Mouse (Mus musculus): ENCODE measurements around the gene Dzank1. TPM values are rescaled to one million over a fixed set of nuclear protein-coding genes. Genes with fewer than 3 reads are reported as not detected.
A peak's percentile ranks its signal among the peaks of the same experiment; 100 is the strongest.

The Dzank1 gene
- polyA plus RNA-seq, 1 experiment: 0.16 TPM

GRCm38 (mm10) chr2:144537123-144537522 lies 9.9 kb upstream of the Dzank1 start:
- Histone ChIP-seq H3K79me3 (ENCODE audit: low read depth) (no peaks in the 10 kb centered on the region), H3ac (ENCODE audit: control insufficient read depth, insufficient read length, low read depth) (no peak overlapping the region), H3K79me2 (ENCODE audit: control insufficient read depth, insufficient read depth) (no peaks in the 10 kb centered on the region), H3K4me3 (ENCODE audit: insufficient read depth, poor library complexity, severe bottlenecking) (no peak overlapping the region), H3K27me3 (ENCODE audit: control insufficient read depth, insufficient read depth, insufficient read length) (no peaks in the 10 kb centered on the region), H3K36me3 (ENCODE audit: control insufficient read depth, insufficient read depth) (peaks cover 84% of the 10 kb centered on the region)
- TF ChIP-seq MAX (IDR thresholded peaks at IDR 0.05) (no peak), FOSL1 (IDR thresholded peaks at IDR 0.05; ENCODE audit: insufficient read depth, low read length, poor library complexity, severe bottlenecking) (no peak), MYOD1 (IDR thresholded peaks at IDR 0.05; ENCODE audit: control insufficient read depth, insufficient read length, low read depth) (no peak), CEBPB (IDR thresholded peaks at IDR 0.05; ENCODE audit: low read depth) (no peak), CTCF (IDR thresholded peaks at IDR 0.05; ENCODE audit: control insufficient read depth, insufficient read depth, insufficient read length) (no peak), MYOG (IDR thresholded peaks at IDR 0.05; ENCODE audit: control insufficient read depth, extremely low read depth, insufficient read length) (no peak), USF1 (IDR thresholded peaks at IDR 0.05; ENCODE audit: low read depth) (no peak)

DNA sequence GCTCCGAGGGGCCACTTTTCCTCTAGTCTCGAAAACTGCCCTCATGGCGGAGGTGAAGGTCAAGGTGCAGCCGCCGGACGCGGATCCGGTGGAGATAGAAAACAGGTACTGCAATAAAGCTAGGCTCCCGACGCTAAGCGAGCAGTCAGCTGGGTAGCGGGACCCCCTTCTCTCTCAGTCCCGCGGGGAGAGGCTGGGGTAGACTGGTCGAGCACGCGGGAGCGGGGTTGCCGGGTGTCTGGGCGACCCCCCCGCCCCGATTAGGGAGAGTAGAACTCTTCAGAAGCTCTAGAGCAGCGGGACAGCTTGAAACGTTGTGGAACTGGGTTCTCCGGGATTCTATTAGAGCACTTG lies 584 bp upstream of the Dzank1 start:
- H3K36me3 ChIP-seq (ENCODE audit: control insufficient read depth, insufficient read depth): peaks cover 32% of the 10 kb centered on the region
- peak overlapping the region; percentile 98 for H3K4me3 ChIP-seq (ENCODE audit: insufficient read depth, poor library complexity, severe bottlenecking)
- peaks cover 32% of the 10 kb centered on the region for H3K79me2 ChIP-seq (ENCODE audit: control insufficient read depth, insufficient read depth)
- peak overlapping the region; percentile 87 for H3ac ChIP-seq (ENCODE audit: control insufficient read depth, insufficient read length, low read depth)
- no peak for TF ChIP-seq FOSL1 (IDR thresholded peaks at IDR 0.05; ENCODE audit: insufficient read depth, low read length, poor library complexity, severe bottlenecking)
- no peak for TF ChIP-seq MAX (IDR thresholded peaks at IDR 0.05)
- TF ChIP-seq CEBPB (IDR thresholded peaks at IDR 0.05; ENCODE audit: low read depth): no peak
- no peak for TF ChIP-seq USF1 (IDR thresholded peaks at IDR 0.05; ENCODE audit: low read depth)
- no peak for TF ChIP-seq CTCF (IDR thresholded peaks at IDR 0.05; ENCODE audit: control insufficient read depth, insufficient read depth, insufficient read length)
- no peak for TF ChIP-seq MYOD1 (IDR thresholded peaks at IDR 0.05; ENCODE audit: control insufficient read depth, insufficient read length, low read depth)
- TF ChIP-seq MYOG (IDR thresholded peaks at IDR 0.05; ENCODE audit: control insufficient read depth, extremely low read depth, insufficient read length): no peak
- peaks cover 23% of the 10 kb centered on the region for H3K79me3 ChIP-seq (ENCODE audit: low read depth)
- no peaks in the 10 kb centered on the region for H3K27me3 ChIP-seq (ENCODE audit: control insufficient read depth, insufficient read depth, insufficient read length)

GRCm38 (mm10) chr2:144525856-144526255 lies 1.4 kb downstream of the Dzank1 start:
- Histone ChIP-seq H3K4me3 (ENCODE audit: insufficient read depth, poor library complexity, severe bottlenecking) (no peak overlapping the region), H3K79me2 (ENCODE audit: control insufficient read depth, insufficient read depth) (peaks cover 32% of the 10 kb centered on the region), H3ac (ENCODE audit: control insufficient read depth, insufficient read length, low read depth) (no peak overlapping the region), H3K36me3 (ENCODE audit: control insufficient read depth, insufficient read depth) (peaks cover 14% of the 10 kb centered on the region), H3K27me3 (ENCODE audit: control insufficient read depth, insufficient read depth, insufficient read length) (no peaks in the 10 kb centered on the region), H3K79me3 (ENCODE audit: low read depth) (peaks cover 18% of the 10 kb centered on the region)
- TF ChIP-seq FOSL1 (IDR thresholded peaks at IDR 0.05; ENCODE audit: insufficient read depth, low read length, poor library complexity, severe bottlenecking) (no peak), CTCF (IDR thresholded peaks at IDR 0.05; ENCODE audit: control insufficient read depth, insufficient read depth, insufficient read length) (no peak), MYOG (IDR thresholded peaks at IDR 0.05; ENCODE audit: control insufficient read depth, extremely low read depth, insufficient read length) (no peak), CEBPB (IDR thresholded peaks at IDR 0.05; ENCODE audit: low read depth) (no peak), MYOD1 (IDR thresholded peaks at IDR 0.05; ENCODE audit: control insufficient read depth, insufficient read length, low read depth) (no peak), USF1 (IDR thresholded peaks at IDR 0.05; ENCODE audit: low read depth) (no peak)

DNA sequence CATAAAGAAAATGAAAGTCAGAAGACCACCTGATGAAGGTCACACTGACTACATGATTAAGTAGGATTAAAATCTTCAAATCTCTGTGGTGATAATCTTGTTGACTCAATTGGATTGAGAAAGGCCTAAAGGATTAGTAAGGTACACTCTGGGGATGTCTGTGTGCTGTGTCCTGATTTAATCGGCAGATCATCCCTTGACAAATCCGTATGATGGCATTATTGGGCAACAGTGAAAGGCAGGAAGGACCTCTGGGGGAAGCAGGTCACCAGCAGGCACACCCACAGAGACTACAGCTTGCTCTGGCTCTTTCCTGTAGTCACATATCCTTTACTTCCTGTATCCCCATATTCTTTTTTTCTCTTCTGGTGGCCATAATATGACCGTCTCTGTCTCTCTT lies 7.4 kb downstream of the Dzank1 start:
- Histone ChIP-seq H3ac (ENCODE audit: control insufficient read depth, insufficient read length, low read depth) (no peak overlapping the region), H3K4me3 (ENCODE audit: insufficient read depth, poor library complexity, severe bottlenecking) (no peak overlapping the region), H3K36me3 (ENCODE audit: control insufficient read depth, insufficient read depth) (no peaks in the 10 kb centered on the region), H3K79me2 (ENCODE audit: control insufficient read depth, insufficient read depth) (no peaks in the 10 kb centered on the region), H3K79me3 (ENCODE audit: low read depth) (no peaks in the 10 kb centered on the region), H3K27me3 (ENCODE audit: control insufficient read depth, insufficient read depth, insufficient read length) (no peaks in the 10 kb centered on the region)
- TF ChIP-seq MYOG (IDR thresholded peaks at IDR 0.05; ENCODE audit: control insufficient read depth, extremely low read depth, insufficient read length) (no peak), FOSL1 (IDR thresholded peaks at IDR 0.05; ENCODE audit: insufficient read depth, low read length, poor library complexity, severe bottlenecking) (no peak), MAX (IDR thresholded peaks at IDR 0.05) (no peak), CEBPB (IDR thresholded peaks at IDR 0.05; ENCODE audit: low read depth) (no peak)

DNA sequence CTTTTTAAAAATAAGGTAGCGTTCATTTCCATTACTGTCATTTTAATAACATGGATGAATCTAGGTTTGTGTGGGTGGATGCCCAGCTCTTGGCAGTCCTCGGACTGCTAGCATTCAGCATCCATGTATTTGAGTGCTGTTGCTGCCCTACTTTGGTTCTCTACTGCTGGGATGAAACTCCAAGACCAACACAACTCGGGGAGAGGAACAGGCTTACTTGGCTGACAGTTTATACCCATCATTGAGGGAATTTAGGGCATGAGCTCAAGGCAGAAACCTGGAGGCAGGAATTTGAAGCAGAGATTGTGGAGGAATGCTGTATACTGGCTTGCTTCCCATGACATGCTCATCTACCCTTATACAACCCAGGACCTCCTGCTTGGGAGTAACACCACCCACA lies 12.6 kb downstream of the Dzank1 start:
- TF ChIP-seq MYOD1 (IDR thresholded peaks at IDR 0.05; ENCODE audit: control insufficient read depth, insufficient read length, low read depth) (no peak), USF1 (IDR thresholded peaks at IDR 0.05; ENCODE audit: low read depth) (no peak), CTCF (IDR thresholded peaks at IDR 0.05; ENCODE audit: control insufficient read depth, insufficient read depth, insufficient read length) (no peak), FOSL1 (IDR thresholded peaks at IDR 0.05; ENCODE audit: insufficient read depth, low read length, poor library complexity, severe bottlenecking) (no peak)

DNA sequence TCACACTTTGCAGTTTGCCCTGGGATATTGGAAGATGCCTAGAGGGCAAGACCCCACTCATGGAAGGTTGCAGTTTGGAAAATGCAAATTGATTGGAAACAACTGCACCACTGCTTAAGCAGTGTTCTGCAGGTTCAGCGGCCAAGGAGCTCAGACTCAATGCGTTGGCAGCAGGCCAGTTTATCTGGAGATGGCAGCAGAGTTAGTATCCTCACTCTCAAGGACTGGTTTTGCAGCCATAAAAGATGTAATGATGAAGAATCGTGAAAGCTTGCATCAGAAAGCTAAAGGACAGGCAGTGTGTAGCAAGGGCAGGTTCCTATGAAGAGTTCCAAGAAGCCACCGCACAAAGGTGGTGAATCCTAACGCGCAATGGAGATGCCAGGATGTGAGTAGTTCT lies 25.1 kb downstream of the Dzank1 start:
- Histone ChIP-seq H3K79me2 (ENCODE audit: control insufficient read depth, insufficient read depth) (no peaks in the 10 kb centered on the region), H3K27me3 (ENCODE audit: control insufficient read depth, insufficient read depth, insufficient read length) (peaks cover 50% of the 10 kb centered on the region), H3K36me3 (ENCODE audit: control insufficient read depth, insufficient read depth) (no peaks in the 10 kb centered on the region), H3K79me3 (ENCODE audit: low read depth) (no peaks in the 10 kb centered on the region), H3K4me3 (ENCODE audit: insufficient read depth, poor library complexity, severe bottlenecking) (no peak overlapping the region), H3ac (ENCODE audit: control insufficient read depth, insufficient read length, low read depth) (no peak overlapping the region)
- TF ChIP-seq MYOG (IDR thresholded peaks at IDR 0.05; ENCODE audit: control insufficient read depth, extremely low read depth, insufficient read length) (no peak), CEBPB (IDR thresholded peaks at IDR 0.05; ENCODE audit: low read depth) (no peak)

More for the DNA sequence above, 12.6 kb downstream of the Dzank1 start:
- Histone ChIP-seq H3K79me2 (ENCODE audit: control insufficient read depth, insufficient read depth) (no peaks in the 10 kb centered on the region), H3K36me3 (ENCODE audit: control insufficient read depth, insufficient read depth) (no peaks in the 10 kb centered on the region), H3ac (ENCODE audit: control insufficient read depth, insufficient read length, low read depth) (no peak overlapping the region), H3K27me3 (ENCODE audit: control insufficient read depth, insufficient read depth, insufficient read length) (no peaks in the 10 kb centered on the region), H3K4me3 (ENCODE audit: insufficient read depth, poor library complexity, severe bottlenecking) (no peak overlapping the region), H3K79me3 (ENCODE audit: low read depth) (no peaks in the 10 kb centered on the region)

All from C2C12 (cell line).